Mouse (Mus musculus) cerebellum, adult 2 months (tissue): ENCODE results near the gene Syne3.

ENCODE experiments used
- CTCF ChIP-seq: fragments of 200-500 bp; IDR thresholded peaks from 2 replicates; pipeline ENCODE4 v1.5.1; 2011; ENCODE audit warnings: low read depth, mild to moderate bottlenecking, control low read depth, low read length, moderate library complexity, borderline replicate concordance; ENCODE audit not compliant: insufficient read depth
- POLR2A ChIP-seq: fragments of 200-500 bp; IDR thresholded peaks from 2 replicates; pipeline ENCODE4 v1.6.1; 2011; ENCODE audit warnings: low read length, control low read depth, borderline replicate concordance; ENCODE audit not compliant: insufficient read depth

- TF ChIP-seq POLR2A: no peak
- TF ChIP-seq CTCF: no peak
Observed at GRCm38 (mm10) chr12:104997641-104998293, 11.8 kb downstream of the Syne3 start.
